Mouse (Mus musculus) E14TG2a.4 (cell line): ENCODE measurements around the gene Rhebl1.

Source experiments
- CTCF ChIP-seq: conservative IDR thresholded peaks from 2 replicates; pipeline ENCODE4 v1.5.1; 2014; ENCODE audit warnings: low read length
- NANOG ChIP-seq: IDR thresholded peaks from 2 replicates; pipeline ENCODE4 v1.6.1; 2014; ENCODE audit warnings: borderline replicate concordance, low read length, mixed read lengths
- POU5F1 ChIP-seq: IDR thresholded peaks from 2 replicates; pipeline ENCODE4 v1.6.1; 2014; ENCODE audit warnings: low read length, borderline replicate concordance

DNA sequence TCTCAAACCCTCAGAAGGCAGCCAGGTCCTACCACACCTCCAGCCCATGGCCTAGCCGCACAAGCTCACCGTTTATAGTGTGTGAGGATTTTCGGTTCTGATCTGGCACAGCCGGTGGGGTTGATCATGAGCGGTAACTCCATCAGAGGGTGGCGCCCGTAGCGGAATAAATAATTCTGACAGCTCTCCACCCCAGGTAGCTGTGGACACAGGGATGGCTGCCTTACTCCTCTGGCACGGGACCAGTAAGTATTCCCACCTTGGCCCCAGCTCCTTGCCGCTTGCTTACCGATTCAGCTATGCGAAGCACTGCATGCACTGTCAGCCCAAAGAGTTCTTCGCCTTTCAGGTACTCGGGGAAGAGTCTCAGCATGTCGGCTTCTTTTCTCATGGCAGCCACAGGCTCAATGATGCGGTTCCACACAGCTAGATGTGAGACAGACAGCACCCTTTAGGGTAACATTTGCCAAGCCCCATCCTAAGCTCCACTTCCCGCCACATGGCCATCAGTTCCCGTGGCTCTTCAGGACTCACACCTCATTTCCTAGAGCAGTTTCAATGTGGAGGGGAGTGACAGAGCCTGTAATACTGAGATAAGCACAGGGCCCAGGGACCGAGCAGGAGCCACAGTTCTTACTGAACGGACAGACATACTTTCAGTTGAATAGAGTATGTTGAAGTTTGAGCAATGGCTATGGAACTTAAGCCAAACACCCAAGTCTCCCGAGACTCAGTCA lies 57.2 kb downstream of the Rhebl1 start:
- no peak for TF ChIP-seq CTCF
- no peak for TF ChIP-seq POU5F1
- no peak for TF ChIP-seq NANOG
